Mouse (Mus musculus): ENCODE measurements at regions not wholly inside any gene's neighbourhood (a gene's known extent, or its start where the extent isn't known, plus 50 kb on each side); places are given as distances from the start of the nearest gene placed in this dataset.

GRCm38 (mm10) chr16:95189114-95189513 lies 68.2 kb upstream of the Kcnj15 start:
- no peak for TF ChIP-seq CTCF (IDR thresholded peaks at IDR 0.05; ENCODE audit: extremely low read depth, insufficient read length, insufficient replicate concordance, low read depth, low read length)
- no peak for TF ChIP-seq POLR2A (IDR thresholded peaks at IDR 0.05; ENCODE audit: low read depth, low read length)
